Mouse (Mus musculus) G1E (cell line): ENCODE data around the gene Prnd.

Experiments
- CTCF ChIP-seq: IDR thresholded peaks from 2 replicates; pipeline ENCODE4 v1.5.1; 2012; ENCODE audit warnings: low read depth, low read length, inconsistent platforms, mixed read lengths
- GATA1 ChIP-seq: IDR thresholded peaks from 2 replicates; pipeline ENCODE4 v1.6.1; 2012; ENCODE audit warnings: borderline replicate concordance, low read length, inconsistent platforms, mixed read lengths
- GATA2 ChIP-seq: IDR thresholded peaks from 2 replicates; pipeline ENCODE4 v1.6.1; 2012; ENCODE audit warnings: low read depth, low read length, inconsistent platforms, borderline replicate concordance
- TAL1 ChIP-seq: conservative IDR thresholded peaks from 2 replicates; pipeline ENCODE4 v1.6.1; 2012; ENCODE audit warnings: low read depth, low read length, inconsistent platforms, mixed read lengths

DNA sequence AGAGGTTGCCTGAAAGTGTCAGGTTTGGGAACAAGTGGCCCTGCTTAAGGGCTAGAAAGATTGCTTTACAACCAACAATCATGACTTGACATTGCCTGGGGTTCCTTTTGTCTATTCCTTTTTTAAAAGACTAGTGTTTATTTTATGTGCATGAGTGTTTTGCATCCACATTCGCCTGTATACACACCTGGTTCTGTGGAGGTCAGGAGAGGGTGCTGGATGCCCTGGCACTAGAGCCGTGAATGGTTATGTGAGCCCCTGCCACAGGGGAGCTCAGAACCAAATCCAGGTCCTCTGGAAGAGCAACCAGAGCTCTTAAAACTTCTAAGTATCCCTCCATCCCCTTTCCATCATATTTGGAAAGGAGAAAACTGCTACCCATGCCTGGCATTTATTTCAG, 39.8 kb upstream of the Prnd start:
- TF ChIP-seq CTCF, result no peak
- no peak for TF ChIP-seq GATA1
- TF ChIP-seq GATA2, result no peak
- no peak for TF ChIP-seq TAL1
